Mouse (Mus musculus) ES-E14 (cell line): ENCODE results near the gene Olfr12.

Experiments used
- MAFK ChIP-seq: IDR thresholded peaks from 2 replicates; pipeline ENCODE4 v1.6.1; 2014; ENCODE audit warnings: mild to moderate bottlenecking, low read depth, low read length, inconsistent platforms; ENCODE audit not compliant: insufficient read depth
- ZC3H11A ChIP-seq: IDR thresholded peaks from 2 replicates; pipeline ENCODE4 v1.6.1; 2012; ENCODE audit warnings: low read depth, mild to moderate bottlenecking, inconsistent platforms, low read length, borderline replicate concordance

DNA sequence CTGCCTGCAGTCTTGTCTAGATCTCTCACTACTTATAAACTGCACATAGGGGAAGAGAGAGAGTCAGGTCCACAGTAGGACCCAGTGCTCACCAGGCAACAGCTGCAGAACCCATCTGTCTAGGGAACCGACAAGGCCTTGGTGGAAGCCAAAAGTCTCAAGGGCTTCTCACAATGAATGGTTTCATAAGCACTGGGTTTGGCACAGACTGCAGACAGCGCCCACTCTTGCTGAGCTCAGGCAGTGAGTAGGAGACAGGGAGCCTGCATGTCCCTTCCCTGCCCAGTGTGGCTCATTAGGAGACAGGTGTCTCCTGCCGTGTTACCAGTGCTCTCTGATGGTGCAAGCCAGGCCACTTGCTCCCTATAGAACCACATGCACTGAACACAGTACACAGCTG lies 20.6 kb downstream of the Olfr12 start:
- TF ChIP-seq ZC3H11A (no peak), MAFK (no peak)
